Comparison of ENCODE assay signal across 2 mouse cellular contexts in genomic region chr6:108559226-108559625, GRCm38 (mm10).
DNase-seq lines count a peak whose midpoint lies in the region; TF ChIP-seq lines count a peak whose summit lies in the region.
"Not testable (repeated sequence)": the region's sequence is repeated elsewhere in the genome, so short reads cannot be mapped to it uniquely, and the experiment has no call there.

No protein-coding gene starts in this region.

- DNase-seq in ES-E14 (ENCODE audit: low read depth, low spot score), result not testable (repeated sequence)
- DNase-seq in R1 (ENCODE audit: low read depth, low spot score), result peak; percentile 53

- in situ Hi-C loops in ES-E14 (cut with MboI; ENCODE audit: low sequenced_read_pairs in 2 of 2, unreplicated experiment in 2 of 2), result not testable (repeated sequence)

- not testable (repeated sequence) for H3K9me3 ChIP-seq in ES-E14 (ENCODE audit: control insufficient read depth, insufficient read depth, low read depth, low read length)

- H3K4me1 ChIP-seq in ES-E14 (ENCODE audit: control insufficient read depth in 2 of 2, insufficient read depth in 2 of 2, low read length in 2 of 2, poor library complexity in 1 of 2), result not testable (repeated sequence)

- H3K36me3 ChIP-seq in ES-E14 (ENCODE audit: control insufficient read depth, insufficient read depth, low read length, poor library complexity, severe bottlenecking), result not testable (repeated sequence)

- H3K27ac ChIP-seq in ES-E14 (ENCODE audit: insufficient read depth, low read depth, low read length, poor library complexity, severe bottlenecking), result not testable (repeated sequence)

- not testable (repeated sequence) for H3K9ac ChIP-seq in ES-E14 (ENCODE audit: insufficient read depth, low read depth, low read length, poor library complexity, severe bottlenecking)

- H3K4me3 ChIP-seq in ES-E14 (ENCODE audit: insufficient read depth in 1 of 2, low read depth in 1 of 2, low read length in 2 of 2, poor library complexity in 1 of 2, severe bottlenecking in 1 of 2), result not testable (repeated sequence)

TF ChIP-seq in ES-E14, 5 proteins besides CTCF, POLR2A, EP300 and RAD21:
- peak; percentile 70 for TF ChIP-seq ZNF384 (IDR thresholded peaks at IDR 0.05; ENCODE audit: low read depth, low read length)
